Mouse (Mus musculus) urinary bladder, adult 2 months (tissue): ENCODE results near the gene Rasgrf1. TPM values are rescaled to one million over a fixed set of nuclear protein-coding genes. Genes with fewer than 3 reads are reported as not detected.
A peak's percentile ranks its signal among the peaks of the same experiment; 100 is the strongest.

Experiments
- DNase-seq: peaks from one replicate; pipeline ENCODE4 v3.0.0; 2022; ENCODE audit warnings: low spot score
- polyA plus RNA-seq: library from polyadenylated mRNA; depleted of rRNA; stranded (reverse); fragments of >200 nt; gene quantifications from 2 replicates; pipeline ENCODE4 v1.2.3, GENCODE M21; 2012

The Rasgrf1 gene
- polyA plus RNA-seq, 1 experiment = 1.1 TPM

DNA sequence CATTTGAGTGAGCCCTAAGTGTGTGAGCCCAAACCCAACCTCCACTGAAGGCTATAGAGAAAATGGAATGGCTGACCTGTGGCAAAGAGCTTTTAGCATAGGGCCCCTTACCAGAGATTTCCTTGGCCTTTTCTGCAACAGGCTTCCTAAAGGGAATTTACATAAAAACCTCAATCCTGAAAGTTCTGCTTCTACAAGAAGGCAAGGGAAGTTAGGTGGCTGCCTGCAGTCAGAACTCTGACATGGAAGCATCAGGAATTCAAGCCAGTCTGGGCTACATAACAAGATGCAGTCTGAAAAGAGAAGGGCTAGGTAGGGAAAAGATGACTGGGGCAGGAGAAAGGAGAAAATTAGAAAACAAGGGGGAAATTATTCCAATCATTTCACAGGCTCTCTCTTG is 1.8 kb upstream of the Rasgrf1 start:
- no peak for DNase-seq

- no peak for DNase-seq
Measured at GRCm38 (mm10) chr9:89908601-89909000, 1.1 kb upstream of the Rasgrf1 start.

DNA sequence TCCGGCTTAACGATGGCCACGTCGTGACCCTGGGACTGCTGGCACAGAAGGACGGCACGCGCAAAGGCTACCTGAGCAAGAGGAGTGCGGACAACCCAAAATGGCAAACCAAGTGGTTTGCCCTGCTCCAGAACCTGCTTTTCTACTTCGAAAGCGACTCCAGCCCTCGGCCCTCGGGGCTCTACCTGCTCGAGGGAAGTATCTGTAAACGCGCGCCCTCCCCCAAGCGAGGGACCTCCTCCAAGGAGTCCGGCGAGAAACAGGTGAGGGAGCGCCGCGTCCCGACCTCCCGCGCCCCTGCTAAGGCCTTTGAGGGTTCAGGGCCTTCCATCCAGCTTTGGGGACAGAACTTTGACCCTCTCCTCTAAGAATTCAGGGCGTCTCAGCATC is 298 bp downstream of the Rasgrf1 start:
- DNase-seq = no peak

DNA sequence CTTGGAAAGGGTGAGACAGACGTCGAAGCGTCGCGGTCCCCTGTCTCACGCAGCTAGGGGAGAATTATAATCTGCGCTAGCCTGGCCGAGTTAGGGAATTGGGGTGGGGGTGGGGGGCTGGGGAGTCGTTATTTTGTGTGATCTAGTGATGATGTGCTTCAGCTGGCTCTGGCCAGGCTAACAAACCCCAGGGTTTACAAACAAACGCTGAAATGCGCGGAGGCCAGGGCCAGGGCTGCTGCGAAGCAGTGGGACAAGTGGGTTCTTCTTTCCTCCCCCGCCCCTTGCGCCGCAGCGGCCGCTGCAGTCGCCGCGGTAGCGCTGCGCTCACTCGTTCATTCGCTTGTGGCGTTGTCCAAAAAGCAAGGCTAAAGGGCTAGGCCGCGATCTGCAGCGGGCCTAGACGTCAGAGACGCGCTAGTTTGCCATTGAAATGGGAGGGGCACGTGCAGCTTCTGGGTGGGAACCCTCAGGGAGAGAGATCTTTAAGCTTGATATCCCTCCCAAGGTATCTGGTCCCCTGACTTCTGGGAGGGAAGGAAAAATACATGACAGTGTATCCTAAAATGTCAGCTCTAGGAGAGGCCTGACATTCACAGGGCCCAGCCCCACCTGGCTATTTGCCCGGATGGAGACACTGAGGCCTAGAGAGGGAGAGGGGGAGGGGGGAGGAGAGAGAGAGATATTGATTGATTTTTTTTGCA is 1.2 kb downstream of the Rasgrf1 start:
- DNase-seq = no peak

DNA sequence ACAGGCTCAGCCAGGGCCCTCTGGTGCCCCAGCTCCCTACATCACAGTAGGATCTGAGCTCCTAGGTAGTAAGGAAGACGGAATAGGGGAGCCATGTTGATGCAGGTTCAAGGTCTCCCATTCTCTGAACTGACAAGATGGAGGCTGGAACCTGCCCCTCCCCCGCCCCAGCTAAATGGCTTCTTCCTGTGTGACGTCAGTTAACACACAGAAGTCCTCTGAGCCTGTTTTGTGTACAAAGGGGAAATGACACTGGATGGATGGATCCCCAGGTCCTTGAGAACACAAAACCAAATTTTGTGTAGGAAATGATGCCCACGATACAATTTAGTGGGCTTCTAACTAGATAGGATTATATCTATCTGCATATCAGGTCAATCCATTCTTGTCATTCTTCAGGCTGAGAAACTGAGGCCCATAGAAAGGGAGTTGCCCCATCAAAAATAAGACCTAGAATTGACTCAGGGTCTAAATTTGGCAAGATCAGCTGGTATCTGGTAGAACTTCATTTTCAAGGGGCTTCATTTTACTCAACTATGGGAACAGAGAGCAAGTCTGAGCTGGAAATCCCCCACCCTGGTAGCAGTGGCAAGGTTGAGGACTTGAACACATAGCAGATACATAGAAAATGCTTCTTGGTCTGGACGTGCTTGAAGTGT is 2.3 kb downstream of the Rasgrf1 start:
- no peak for DNase-seq

- DNase-seq = no peak
Measured at GRCm38 (mm10) chr9:89913135-89913534, 3.4 kb downstream of the Rasgrf1 start.

GRCm38 (mm10) chr9:89916471-89916870 is 6.8 kb downstream of the Rasgrf1 start:
- DNase-seq = no peak

- no peak for DNase-seq
Measured at GRCm38 (mm10) chr9:89917431-89917830, 7.7 kb downstream of the Rasgrf1 start.

GRCm38 (mm10) chr9:89918832-89919231 is 9.1 kb downstream of the Rasgrf1 start:
- DNase-seq = no peak

DNA sequence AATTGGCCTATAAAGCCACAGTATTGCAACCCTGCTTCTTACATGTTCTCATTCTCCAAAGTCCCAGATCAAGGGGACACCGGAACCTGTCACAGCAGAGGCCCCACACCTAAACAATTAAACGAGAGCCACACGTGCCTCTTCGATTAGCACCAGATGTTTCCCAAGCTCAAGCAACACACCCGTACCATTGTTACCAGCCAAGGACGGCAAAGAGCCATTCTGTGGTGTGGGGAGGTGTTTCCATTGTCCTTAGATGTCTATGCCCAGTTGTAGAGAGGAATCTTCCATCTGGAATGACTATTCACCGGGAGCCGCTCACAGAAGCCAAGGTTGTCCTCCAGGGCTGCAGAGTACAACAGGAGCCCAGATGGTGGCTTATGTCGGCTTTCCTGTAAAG is 11.4 kb downstream of the Rasgrf1 start:
- no peak for DNase-seq

- no peak for DNase-seq
Measured at GRCm38 (mm10) chr9:89922666-89923065, 13.0 kb downstream of the Rasgrf1 start.

GRCm38 (mm10) chr9:89924836-89925235 is 15.1 kb downstream of the Rasgrf1 start:
- no peak for DNase-seq

GRCm38 (mm10) chr9:89928497-89928896 is 18.8 kb downstream of the Rasgrf1 start:
- DNase-seq = no peak

DNA sequence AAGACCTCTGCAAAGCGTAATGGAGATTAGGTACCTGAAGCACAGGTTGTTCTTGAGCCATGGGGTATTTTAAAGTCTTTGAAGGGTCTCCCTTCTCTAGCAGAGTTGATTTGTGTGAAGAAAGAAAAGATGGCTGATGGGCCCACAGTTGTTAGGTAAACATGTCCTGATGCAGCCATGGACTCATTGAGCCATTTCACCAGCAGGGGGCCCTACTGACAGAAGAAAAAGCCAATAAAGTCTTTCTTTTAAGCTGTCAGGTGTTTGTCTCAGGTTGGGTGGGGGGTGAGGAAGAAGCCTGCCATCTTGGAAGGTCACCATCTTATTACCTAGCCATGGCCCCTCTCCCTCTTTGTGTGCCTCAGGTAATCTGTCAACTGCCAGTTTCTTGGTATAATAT is 30.7 kb downstream of the Rasgrf1 start:
- DNase-seq = no peak

DNA sequence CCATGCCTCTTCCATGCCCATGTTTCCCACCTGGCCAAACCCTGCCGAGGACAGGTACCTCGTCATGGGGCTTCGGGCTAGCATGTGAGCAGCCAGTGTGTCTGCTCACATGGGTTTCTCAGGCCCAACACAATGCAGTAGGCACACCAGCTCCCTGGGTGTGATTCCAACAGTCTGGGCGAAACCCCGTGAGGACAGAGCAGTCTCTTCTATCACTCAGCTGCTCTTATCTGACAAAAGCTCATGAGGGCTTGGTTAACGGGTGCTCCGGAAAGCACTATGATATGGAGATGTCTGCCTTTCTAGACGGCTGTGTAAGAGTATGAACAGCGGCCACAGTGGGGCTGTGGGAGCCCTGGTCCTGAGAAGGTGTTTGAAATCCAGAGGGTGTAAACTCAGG is 37.1 kb downstream of the Rasgrf1 start:
- DNase-seq = no peak

GRCm38 (mm10) chr9:89948602-89949001 is 38.9 kb downstream of the Rasgrf1 start:
- no peak for DNase-seq

GRCm38 (mm10) chr9:89953596-89954215 is 44.0 kb downstream of the Rasgrf1 start:
- no peak for DNase-seq

GRCm38 (mm10) chr9:89954860-89955479 is 45.3 kb downstream of the Rasgrf1 start:
- no peak for DNase-seq

DNA sequence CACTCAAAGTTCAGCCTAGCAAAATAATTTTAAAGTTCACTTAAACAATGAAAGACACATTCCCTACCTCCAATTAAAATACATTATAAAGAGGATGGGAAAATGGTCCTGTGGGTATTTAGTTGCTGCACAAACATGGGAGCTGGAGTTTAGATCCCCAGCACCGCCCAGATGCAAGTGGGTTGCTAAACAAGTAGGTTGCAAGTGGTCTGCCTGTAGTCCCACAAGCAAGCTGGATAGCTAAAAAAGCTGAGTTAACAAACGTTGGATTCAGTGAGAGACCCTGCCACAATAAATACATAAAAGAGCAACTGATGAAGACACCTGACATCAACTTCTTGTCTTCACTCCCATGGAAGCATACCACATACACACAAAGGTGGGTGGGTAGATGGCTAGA is 49.3 kb downstream of the Rasgrf1 start:
- DNase-seq = no peak

- DNase-seq = peak; percentile 5
Measured at GRCm38 (mm10) chr9:89964091-89964490, 54.4 kb downstream of the Rasgrf1 start.

GRCm38 (mm10) chr9:89967716-89968115 is 58.0 kb downstream of the Rasgrf1 start:
- no peak for DNase-seq

DNA sequence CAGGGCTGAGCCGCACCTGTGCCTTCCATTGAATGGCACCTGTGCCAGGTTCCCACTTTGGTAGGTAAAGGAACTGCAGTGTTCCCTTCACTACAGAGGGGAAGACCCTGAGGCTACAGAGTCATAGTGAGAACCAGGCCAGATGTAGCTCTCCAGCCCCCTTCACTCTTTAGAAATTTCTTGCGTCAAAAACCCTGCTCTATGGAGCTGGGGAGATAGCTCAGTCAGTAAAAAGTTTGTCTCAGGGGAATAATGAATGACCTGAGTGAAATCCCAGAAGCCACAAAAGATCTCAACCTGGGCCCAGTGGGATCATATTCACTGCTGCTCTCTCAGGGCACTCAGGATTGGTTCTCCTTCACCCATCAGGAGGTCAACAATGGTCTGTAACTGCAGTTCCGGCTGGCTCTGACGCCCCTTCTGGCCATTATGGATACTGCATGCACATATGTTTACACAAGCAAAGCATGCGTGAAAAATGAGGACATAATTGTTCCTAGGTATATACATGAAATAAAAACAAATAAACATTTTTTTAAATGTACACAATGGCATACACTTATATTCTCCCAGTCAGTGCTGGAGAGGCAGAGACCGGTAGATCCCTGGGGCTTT is 59.2 kb downstream of the Rasgrf1 start:
- no peak for DNase-seq
